Mouse (Mus musculus) urinary bladder, postnatal 25 days (tissue): ENCODE results near the gene Hspa4.
"Not testable (repeated sequence)": the region's sequence is repeated elsewhere in the genome, so short reads cannot be mapped to it uniquely, and the experiment has no call there.

Source experiments
- DNase-seq: peaks from one replicate; pipeline ENCODE4 v3.0.0; 2022; ENCODE audit warnings: low spot score

The Hspa4 gene

GRCm38 (mm10) chr11:53307558-53308065 lies 7.4 kb upstream of the Hspa4 start:
- no peak for DNase-seq

GRCm38 (mm10) chr11:53306965-53307364 lies 6.7 kb upstream of the Hspa4 start:
- no peak for DNase-seq

GRCm38 (mm10) chr11:53304044-53304840 lies 4.0 kb upstream of the Hspa4 start:
- no peak for DNase-seq

GRCm38 (mm10) chr11:53301167-53301515 lies 884 bp upstream of the Hspa4 start:
- DNase-seq, result peak; percentile 19

- peak; percentile 59 for DNase-seq
Measured at GRCm38 (mm10) chr11:53299551-53300329, 517 bp downstream of the Hspa4 start.

- DNase-seq, result no peak
Measured at GRCm38 (mm10) chr11:53297947-53298860, 2.1 kb downstream of the Hspa4 start.

- no peak for DNase-seq
Measured at GRCm38 (mm10) chr11:53296880-53297279, 3.4 kb downstream of the Hspa4 start.

- no peak for DNase-seq
Measured at GRCm38 (mm10) chr11:53294441-53294840, 5.8 kb downstream of the Hspa4 start.

- no peak for DNase-seq
Measured at GRCm38 (mm10) chr11:53290871-53291270, 9.4 kb downstream of the Hspa4 start.

GRCm38 (mm10) chr11:53290187-53290586 lies 10.1 kb downstream of the Hspa4 start:
- not testable (repeated sequence) for DNase-seq

GRCm38 (mm10) chr11:53285885-53286284 lies 14.4 kb downstream of the Hspa4 start:
- no peak for DNase-seq

GRCm38 (mm10) chr11:53278411-53278810 lies 21.8 kb downstream of the Hspa4 start:
- no peak for DNase-seq

GRCm38 (mm10) chr11:53275358-53275757 lies 24.9 kb downstream of the Hspa4 start:
- DNase-seq, result no peak

- DNase-seq, result no peak
Measured at GRCm38 (mm10) chr11:53273313-53273712, 26.9 kb downstream of the Hspa4 start.

GRCm38 (mm10) chr11:53269596-53269995 lies 30.7 kb downstream of the Hspa4 start:
- DNase-seq, result no peak

- no peak for DNase-seq
Measured at GRCm38 (mm10) chr11:53260556-53260955, 39.7 kb downstream of the Hspa4 start.

- no peak for DNase-seq
Measured at GRCm38 (mm10) chr11:53260056-53260455, 40.2 kb downstream of the Hspa4 start.

- DNase-seq, result no peak
Measured at GRCm38 (mm10) chr11:53259047-53259632, 41.1 kb downstream of the Hspa4 start.

- no peak for DNase-seq
Measured at GRCm38 (mm10) chr11:53256914-53257313, 43.3 kb downstream of the Hspa4 start.

- peak; percentile 80 for DNase-seq
Measured at GRCm38 (mm10) chr11:53254926-53255325, 45.3 kb downstream of the Hspa4 start.

- no peak for DNase-seq
Measured at GRCm38 (mm10) chr11:53254428-53254827, 45.8 kb downstream of the Hspa4 start.
